Mouse (Mus musculus): ENCODE measurements at regions not wholly inside any gene's neighbourhood (a gene's known extent, or its start where the extent isn't known, plus 50 kb on each side); places are given as distances from the start of the nearest gene placed in this dataset.

- Histone ChIP-seq H3K4me3 (ENCODE audit: low read depth, low read length) (no peak overlapping the region), H3K36me3 (ENCODE audit: control insufficient read depth, insufficient read depth, low read length) (no peaks in the 10 kb centered on the region), H3K4me1 (replicated peaks; ENCODE audit: control insufficient read depth, insufficient read depth, low read length) (no peaks in the 10 kb centered on the region), H3K4me2 (ENCODE audit: low read depth, low read length, severe bottlenecking) (no peak overlapping the region), H3K27ac (ENCODE audit: low read depth, low read length) (no peak overlapping the region), H3K9ac (ENCODE audit: low read length) (no peak overlapping the region), H3K27me3 (ENCODE audit: control insufficient read depth, insufficient read depth, low read length) (no peaks in the 10 kb centered on the region), H3K9me3 (ENCODE audit: control insufficient read depth, low read length) (no peaks in the 10 kb centered on the region)
- DNase-seq (ENCODE audit: low spot score): no peak
- ATAC-seq (replicated peaks; ENCODE audit: low FRiP score): no peak
- WGBS: 78% methylated on average over 2 of the region's 2 CpGs
Observed at GRCm38 (mm10) chr15:24840271-24840670, 573.3 kb downstream of the Basp1 start.

- Histone ChIP-seq H3K9ac (ENCODE audit: low read length) (no peak overlapping the region), H3K27me3 (ENCODE audit: control insufficient read depth, insufficient read depth, low read length) (no peaks in the 10 kb centered on the region), H3K9me3 (ENCODE audit: control insufficient read depth, low read length) (no peaks in the 10 kb centered on the region), H3K4me3 (ENCODE audit: low read depth, low read length) (no peak overlapping the region), H3K4me1 (replicated peaks; ENCODE audit: control insufficient read depth, insufficient read depth, low read length) (no peaks in the 10 kb centered on the region), H3K27ac (ENCODE audit: low read depth, low read length) (no peak overlapping the region), H3K4me2 (ENCODE audit: low read depth, low read length, severe bottlenecking) (no peak overlapping the region), H3K36me3 (ENCODE audit: control insufficient read depth, insufficient read depth, low read length) (no peaks in the 10 kb centered on the region)
- ATAC-seq (replicated peaks; ENCODE audit: low FRiP score): no peak
- 91% methylated on average over 7 of the region's 7 CpGs for WGBS
- DNase-seq (ENCODE audit: low spot score): no peak
Observed at GRCm38 (mm10) chr15:24838390-24838789, 575.2 kb downstream of the Basp1 start.

GRCm38 (mm10) chr15:24827881-24828280 lies 585.7 kb downstream of the Basp1 start:
- 90% methylated on average over 1 of the region's 1 CpGs for WGBS
- DNase-seq (ENCODE audit: low spot score) (no peak), ATAC-seq (replicated peaks; ENCODE audit: low FRiP score) (no peak)
- Histone ChIP-seq H3K9ac (ENCODE audit: low read length) (no peak overlapping the region), H3K27me3 (ENCODE audit: control insufficient read depth, insufficient read depth, low read length) (no peaks in the 10 kb centered on the region), H3K4me1 (replicated peaks; ENCODE audit: control insufficient read depth, insufficient read depth, low read length) (no peaks in the 10 kb centered on the region), H3K4me3 (ENCODE audit: low read depth, low read length) (no peak overlapping the region), H3K36me3 (ENCODE audit: control insufficient read depth, insufficient read depth, low read length) (no peaks in the 10 kb centered on the region), H3K27ac (ENCODE audit: low read depth, low read length) (no peak overlapping the region), H3K9me3 (ENCODE audit: control insufficient read depth, low read length) (no peaks in the 10 kb centered on the region), H3K4me2 (ENCODE audit: low read depth, low read length, severe bottlenecking) (no peak overlapping the region)

- no peaks in the 10 kb centered on the region for H3K36me3 ChIP-seq (ENCODE audit: control insufficient read depth, insufficient read depth, low read length)
- no peaks in the 10 kb centered on the region for H3K27me3 ChIP-seq (ENCODE audit: control insufficient read depth, insufficient read depth, low read length)
- H3K9ac ChIP-seq (ENCODE audit: low read length): no peak overlapping the region
- H3K4me2 ChIP-seq (ENCODE audit: low read depth, low read length, severe bottlenecking): no peak overlapping the region
- DNase-seq (ENCODE audit: low spot score) (no peak), ATAC-seq (replicated peaks; ENCODE audit: low FRiP score) (no peak)
- H3K9me3 ChIP-seq (ENCODE audit: control insufficient read depth, low read length): no peaks in the 10 kb centered on the region
- no peak overlapping the region for H3K27ac ChIP-seq (ENCODE audit: low read depth, low read length)
- no peak overlapping the region for H3K4me3 ChIP-seq (ENCODE audit: low read depth, low read length)
- no peaks in the 10 kb centered on the region for H3K4me1 ChIP-seq (replicated peaks; ENCODE audit: control insufficient read depth, insufficient read depth, low read length)
Observed at GRCm38 (mm10) chr15:24827259-24827658, 586.3 kb downstream of the Basp1 start.

- Histone ChIP-seq H3K36me3 (ENCODE audit: control insufficient read depth, insufficient read depth, low read length) (no peaks in the 10 kb centered on the region), H3K9me3 (ENCODE audit: control insufficient read depth, low read length) (no peaks in the 10 kb centered on the region), H3K27ac (ENCODE audit: low read depth, low read length) (no peak overlapping the region), H3K27me3 (ENCODE audit: control insufficient read depth, insufficient read depth, low read length) (no peaks in the 10 kb centered on the region), H3K9ac (ENCODE audit: low read length) (no peak overlapping the region), H3K4me2 (ENCODE audit: low read depth, low read length, severe bottlenecking) (no peak overlapping the region), H3K4me3 (ENCODE audit: low read depth, low read length) (no peak overlapping the region), H3K4me1 (replicated peaks; ENCODE audit: control insufficient read depth, insufficient read depth, low read length) (no peaks in the 10 kb centered on the region)
- 88% methylated on average over 1 of the region's 1 CpGs for WGBS
- ATAC-seq (replicated peaks; ENCODE audit: low FRiP score): no peak
- no peak for DNase-seq (ENCODE audit: low spot score)
Observed at GRCm38 (mm10) chr15:24796836-24797235, 616.7 kb downstream of the Basp1 start.

GRCm38 (mm10) chr15:24793381-24793780 lies 620.2 kb downstream of the Basp1 start:
- H3K36me3 ChIP-seq (ENCODE audit: control insufficient read depth, insufficient read depth, low read length): no peaks in the 10 kb centered on the region
- no peak overlapping the region for H3K4me3 ChIP-seq (ENCODE audit: low read depth, low read length)
- no peak overlapping the region for H3K9ac ChIP-seq (ENCODE audit: low read length)
- H3K27me3 ChIP-seq (ENCODE audit: control insufficient read depth, insufficient read depth, low read length): no peaks in the 10 kb centered on the region
- ATAC-seq (replicated peaks; ENCODE audit: low FRiP score) (no peak), DNase-seq (ENCODE audit: low spot score) (no peak)
- no peak overlapping the region for H3K27ac ChIP-seq (ENCODE audit: low read depth, low read length)
- no peak overlapping the region for H3K4me2 ChIP-seq (ENCODE audit: low read depth, low read length, severe bottlenecking)
- H3K4me1 ChIP-seq (replicated peaks; ENCODE audit: control insufficient read depth, insufficient read depth, low read length): no peaks in the 10 kb centered on the region
- no peaks in the 10 kb centered on the region for H3K9me3 ChIP-seq (ENCODE audit: control insufficient read depth, low read length)
- WGBS: 88% methylated on average over 4 of the region's 4 CpGs

- H3K4me1 ChIP-seq (replicated peaks; ENCODE audit: control insufficient read depth, insufficient read depth, low read length): no peaks in the 10 kb centered on the region
- DNase-seq (ENCODE audit: low spot score) (no peak), ATAC-seq (replicated peaks; ENCODE audit: low FRiP score) (no peak)
- H3K27me3 ChIP-seq (ENCODE audit: control insufficient read depth, insufficient read depth, low read length): no peaks in the 10 kb centered on the region
- no peaks in the 10 kb centered on the region for H3K36me3 ChIP-seq (ENCODE audit: control insufficient read depth, insufficient read depth, low read length)
- no peak overlapping the region for H3K4me2 ChIP-seq (ENCODE audit: low read depth, low read length, severe bottlenecking)
- no peak overlapping the region for H3K27ac ChIP-seq (ENCODE audit: low read depth, low read length)
- 78% methylated on average over 3 of the region's 3 CpGs for WGBS
- no peak overlapping the region for H3K9ac ChIP-seq (ENCODE audit: low read length)
- H3K4me3 ChIP-seq (ENCODE audit: low read depth, low read length): no peak overlapping the region
- H3K9me3 ChIP-seq (ENCODE audit: control insufficient read depth, low read length): no peaks in the 10 kb centered on the region
Observed at GRCm38 (mm10) chr15:24786336-24786735, 627.2 kb downstream of the Basp1 start.

GRCm38 (mm10) chr15:24778234-24778633 lies 635.3 kb downstream of the Basp1 start:
- Histone ChIP-seq H3K4me2 (ENCODE audit: low read depth, low read length, severe bottlenecking) (no peak overlapping the region), H3K36me3 (ENCODE audit: control insufficient read depth, insufficient read depth, low read length) (no peaks in the 10 kb centered on the region), H3K27me3 (ENCODE audit: control insufficient read depth, insufficient read depth, low read length) (no peaks in the 10 kb centered on the region), H3K9ac (ENCODE audit: low read length) (no peak overlapping the region), H3K27ac (ENCODE audit: low read depth, low read length) (no peak overlapping the region), H3K9me3 (ENCODE audit: control insufficient read depth, low read length) (no peaks in the 10 kb centered on the region), H3K4me1 (replicated peaks; ENCODE audit: control insufficient read depth, insufficient read depth, low read length) (no peaks in the 10 kb centered on the region), H3K4me3 (ENCODE audit: low read depth, low read length) (no peak overlapping the region)
- WGBS: 80% methylated on average over 1 of the region's 1 CpGs
- no peak for DNase-seq (ENCODE audit: low spot score)
- no peak for ATAC-seq (replicated peaks; ENCODE audit: low FRiP score)

- no peaks in the 10 kb centered on the region for H3K36me3 ChIP-seq (ENCODE audit: control insufficient read depth, insufficient read depth, low read length)
- no peaks in the 10 kb centered on the region for H3K4me1 ChIP-seq (replicated peaks; ENCODE audit: control insufficient read depth, insufficient read depth, low read length)
- DNase-seq (ENCODE audit: low spot score) (no peak), ATAC-seq (replicated peaks; ENCODE audit: low FRiP score) (no peak)
- H3K4me2 ChIP-seq (ENCODE audit: low read depth, low read length, severe bottlenecking): no peak overlapping the region
- no peak overlapping the region for H3K9ac ChIP-seq (ENCODE audit: low read length)
- H3K4me3 ChIP-seq (ENCODE audit: low read depth, low read length): no peak overlapping the region
- WGBS: 54% methylated on average over 2 of the region's 2 CpGs
- no peaks in the 10 kb centered on the region for H3K27me3 ChIP-seq (ENCODE audit: control insufficient read depth, insufficient read depth, low read length)
- no peak overlapping the region for H3K27ac ChIP-seq (ENCODE audit: low read depth, low read length)
- no peaks in the 10 kb centered on the region for H3K9me3 ChIP-seq (ENCODE audit: control insufficient read depth, low read length)
Observed at GRCm38 (mm10) chr15:24751480-24752157, 661.9 kb downstream of the Basp1 start.

All from forebrain, embryonic 11.5 days (tissue).